Mouse (Mus musculus) gastrocnemius, postnatal 36 days (tissue): Measurements from ENCODE around the gene Abca3. TPM values are rescaled to one million over a fixed set of nuclear protein-coding genes. Genes with fewer than 3 reads are reported as not detected.

Experiments
- DNase-seq, 2 experiments: peaks; one replicate each; pipeline ENCODE4 v3.0.0; 2022
- intact Hi-C: fragments of 180-260 bp; cut with DNase I; formaldehyde crosslinking; loops from one replicate; pipeline ENCODE4 v1.15.1; 2025
- long read RNA-seq, 2 experiments: library from polyadenylated mRNA; stranded (forward); transcript quantifications; one replicate each; pipeline ENCODE4 v2.0.0; 2021
- total RNA-seq, 2 experiments: library from RNA; stranded (reverse); gene quantifications; 2 replicates each; pipeline ENCODE4 v1.2.3; 2021

Abca3 gene
- total RNA-seq = 1 to 10 TPM; 6.5 to 7.4 TPM
- long read RNA-seq, experiment 1, partial matches to known transcripts = 0 of 3 reads
- long read RNA-seq, experiment 1, other reads (novel, unspliced or antisense) = 3 of 3 reads
- long read RNA-seq, experiment 2, partial matches to known transcripts = 1 of 2 reads
- long read RNA-seq, experiment 2, other reads (novel, unspliced or antisense) = 1 of 2 reads

DNA sequence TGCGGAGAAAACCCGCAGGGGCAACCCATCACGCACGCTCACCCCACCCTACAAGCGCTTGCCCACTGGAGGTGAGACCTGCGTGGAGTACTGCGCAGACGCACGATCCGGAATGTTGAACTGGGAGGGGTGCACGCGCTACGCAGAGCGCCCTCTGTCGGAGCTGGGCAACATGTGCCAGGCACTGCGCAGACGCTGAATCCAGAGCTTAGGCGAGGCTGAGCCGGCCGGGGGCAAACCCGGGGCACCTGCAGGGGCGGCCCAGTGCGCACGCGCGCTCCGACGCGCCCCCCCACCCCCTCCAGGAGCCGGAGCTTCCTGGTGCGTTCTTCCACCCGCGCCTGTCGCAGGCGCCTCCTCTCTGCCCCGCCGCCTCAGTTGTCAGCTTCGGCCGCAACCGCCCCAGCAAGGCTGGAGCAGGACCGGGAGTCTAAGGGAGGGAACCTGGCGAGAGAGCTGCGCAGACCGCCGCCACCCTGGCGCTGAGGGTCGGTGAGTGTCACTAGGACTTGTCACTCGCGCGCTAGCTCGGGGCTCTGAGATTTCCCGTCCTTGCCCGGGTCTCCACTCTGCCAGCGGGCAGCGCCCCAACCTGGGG lies at the start of gene Abca3:
Gene Abca3 (plus strand): TSS at position 191 of the 598 bp plus-strand sequence.
- peak; percentile 90 to 91 for DNase-seq

DNA sequence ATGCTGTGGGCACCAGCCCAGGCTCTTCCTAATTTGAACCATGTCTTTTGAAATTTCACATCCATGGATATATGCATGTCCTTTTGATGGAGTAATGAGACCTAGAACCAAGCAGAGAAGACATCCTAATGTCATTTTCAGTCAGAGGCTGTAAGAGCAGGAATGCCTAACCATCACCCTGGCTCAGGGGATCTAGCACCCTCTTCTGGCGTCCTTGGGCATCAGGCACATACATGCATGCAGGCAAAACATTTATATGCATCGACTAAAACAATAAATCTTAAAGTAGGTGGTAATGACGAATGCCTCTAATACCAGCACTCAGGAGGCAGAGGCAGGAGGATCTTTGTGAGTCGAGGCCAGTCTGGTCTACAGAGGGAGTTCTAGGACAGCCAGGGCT lies 44.2 kb upstream of the Abca3 start:
- DNase-seq = no peak
- intact Hi-C loops = loop anchor here (5.0 kb wide), 2 partner anchors 135 to 155 kb away; partner anchors contain the start of gene Pdpk1

More for the DNA sequence above, at the start of gene Abca3:
- intact Hi-C loops = loop anchor here (5.0 kb wide), 1 partner anchor 180 kb away; no protein-coding TSS in a partner anchor

DNA sequence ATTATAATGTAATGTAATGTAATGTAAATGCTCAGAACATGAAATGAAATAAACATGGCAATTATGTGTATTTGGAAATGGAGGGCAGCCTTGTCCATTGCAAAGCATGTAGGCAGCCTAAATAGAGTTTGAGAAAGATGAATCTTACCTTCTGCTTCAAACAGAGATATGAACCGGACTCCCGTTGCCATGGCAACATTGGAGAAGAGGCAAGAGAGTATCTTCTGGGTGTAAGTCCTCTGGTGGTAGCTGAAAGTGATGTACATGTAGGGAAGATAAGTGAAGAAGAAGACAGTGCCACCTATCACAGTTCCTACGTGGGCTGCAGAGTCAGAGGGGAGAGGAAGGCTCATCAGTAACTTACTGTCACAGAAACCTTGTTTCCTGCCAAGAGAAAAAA lies 30.9 kb upstream of the Abca3 start:
- intact Hi-C loops = no loop called here
- DNase-seq = no peak

DNA sequence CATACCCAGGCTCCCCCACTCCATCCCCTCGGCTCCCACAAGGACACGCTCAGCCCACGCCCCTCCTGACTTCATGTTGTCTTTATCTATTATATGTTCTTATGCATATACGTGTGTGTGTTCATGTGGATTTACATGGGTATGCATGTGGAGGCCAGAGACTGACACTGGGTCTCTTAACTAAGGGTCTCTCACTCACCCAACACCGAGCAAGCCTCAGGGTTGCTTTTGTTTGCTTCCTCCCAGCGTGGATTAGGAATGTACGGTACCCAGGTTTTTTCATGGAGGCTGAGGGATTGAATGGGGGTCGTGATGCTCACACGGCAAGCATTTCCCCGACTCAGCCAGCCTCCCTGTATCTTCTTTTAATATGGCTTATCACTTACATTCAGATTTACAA lies 26.7 kb upstream of the Abca3 start:
- intact Hi-C loops = no loop called here
- DNase-seq = no peak

DNA sequence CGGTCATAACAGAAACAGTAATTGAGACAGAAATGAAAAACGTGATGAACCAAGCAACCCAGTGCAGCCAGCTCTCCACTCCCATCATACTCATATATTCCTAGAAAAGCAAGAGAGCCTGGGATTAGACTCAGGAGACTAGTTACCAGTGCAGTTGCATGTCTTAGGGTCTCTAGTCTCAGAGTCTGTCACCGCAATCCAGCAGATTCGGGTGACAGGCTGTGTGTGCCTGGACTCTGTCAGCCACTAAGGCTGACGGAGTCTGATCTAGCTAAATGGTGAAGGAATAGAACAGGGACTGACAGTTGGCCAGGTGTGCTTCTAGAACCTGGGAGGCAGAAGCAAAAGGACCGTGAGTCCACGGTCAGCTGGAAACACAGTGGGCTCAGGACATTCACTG lies 24.1 kb upstream of the Abca3 start:
- intact Hi-C loops = no loop called here

DNA sequence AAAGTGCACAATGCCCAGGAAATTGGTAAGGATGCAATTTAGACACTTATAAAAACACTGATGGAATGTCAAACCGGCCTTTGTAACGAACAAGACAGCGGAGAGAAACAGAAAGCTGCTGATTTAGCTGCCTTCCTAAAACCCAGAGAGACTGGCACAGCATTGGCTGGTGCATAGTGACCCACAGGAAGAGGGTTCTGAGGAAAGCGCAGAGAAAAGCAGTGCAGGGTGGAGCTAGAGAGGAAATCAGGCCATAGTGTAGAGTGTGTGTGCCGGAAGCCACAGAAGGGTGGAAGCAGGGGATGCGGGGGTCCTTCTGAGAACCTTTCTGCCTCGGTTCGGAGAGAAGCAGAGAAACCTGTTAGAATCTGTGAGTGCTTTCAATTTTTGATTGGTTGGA lies 7.1 kb upstream of the Abca3 start:
- intact Hi-C loops = no loop called here

More for the DNA sequence above, 24.1 kb upstream of the Abca3 start:
- no peak for DNase-seq

DNA sequence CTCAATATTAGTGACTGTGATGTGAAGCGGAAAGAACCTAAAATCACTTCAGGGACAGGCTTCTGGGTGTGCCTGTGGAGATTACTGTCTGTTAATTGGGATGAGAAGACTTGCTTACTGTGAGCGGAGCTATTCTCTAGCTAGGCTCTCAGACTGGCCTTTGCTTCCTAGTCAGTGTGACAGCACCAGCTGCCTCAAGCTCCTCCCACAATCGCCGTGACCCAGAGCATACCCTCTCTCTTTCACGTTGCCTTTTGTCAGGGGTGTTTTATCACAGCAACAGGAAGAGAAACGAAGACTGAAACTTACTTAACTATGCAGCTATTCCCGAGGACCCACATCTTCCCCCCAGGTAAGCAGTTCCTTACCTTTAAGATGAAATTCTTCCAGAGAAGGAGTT lies 4.9 kb upstream of the Abca3 start:
- no peak for DNase-seq
- intact Hi-C loops = no loop called here

More for the DNA sequence above, 7.1 kb upstream of the Abca3 start:
- DNase-seq = no peak

DNA sequence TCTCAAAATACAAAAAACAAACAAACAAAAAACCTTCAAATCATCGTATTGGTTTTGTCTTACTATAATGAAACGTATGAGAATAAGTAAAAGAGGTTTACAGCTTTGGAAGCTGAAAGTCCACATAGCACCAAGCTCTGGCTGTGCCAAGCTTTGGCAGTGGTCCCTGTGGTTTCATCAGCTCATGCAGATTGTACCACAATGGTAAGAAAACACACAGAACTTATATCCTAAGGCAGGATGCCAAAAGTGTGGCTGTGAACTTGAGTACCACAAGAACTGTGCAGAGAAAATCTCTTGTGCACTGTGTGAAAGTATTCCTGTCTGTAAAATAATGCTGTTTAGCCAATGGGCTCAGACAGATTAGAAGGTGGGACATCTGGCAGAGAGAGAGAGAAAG lies 2.6 kb upstream of the Abca3 start:
- no peak for DNase-seq
- intact Hi-C loops = no loop called here

DNA sequence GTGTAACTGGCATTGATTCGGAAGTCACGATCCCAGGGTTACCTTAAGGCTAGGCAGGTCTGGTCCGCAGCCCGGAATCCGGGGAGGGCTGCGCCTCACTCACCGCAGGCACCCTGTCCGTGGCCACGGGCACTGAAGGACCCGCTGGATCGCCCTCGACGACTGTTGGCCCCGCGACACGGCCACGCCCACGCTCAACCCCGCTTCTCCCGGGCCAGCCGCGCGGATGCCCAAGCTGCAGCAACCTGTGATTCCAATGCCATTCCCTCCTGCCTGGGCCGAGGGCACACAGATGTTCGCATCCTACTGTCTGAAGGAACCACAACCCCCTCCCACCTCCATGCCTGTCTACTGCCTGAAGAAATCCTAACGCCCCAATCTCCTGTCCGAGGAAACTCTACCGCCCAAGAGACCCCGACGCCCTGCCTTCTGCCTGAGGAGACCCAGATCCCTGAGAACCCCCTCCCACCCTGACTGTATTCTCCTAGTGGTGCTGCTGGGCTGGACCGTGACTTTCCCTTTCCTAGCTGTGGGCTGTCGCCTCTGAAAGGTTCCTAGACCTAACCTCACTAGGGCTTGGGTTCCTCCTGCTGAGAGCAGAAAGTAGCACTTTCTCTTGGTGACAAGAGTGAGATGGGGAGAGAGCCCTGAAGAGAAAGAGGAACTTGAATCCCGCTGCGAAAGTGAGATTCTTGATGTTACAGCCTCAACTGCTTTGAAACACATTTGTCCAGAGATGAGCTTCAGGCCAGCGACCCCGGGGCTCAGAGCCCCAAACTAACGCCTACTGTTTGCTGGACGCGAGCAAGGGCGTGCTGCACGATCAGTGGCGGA lies 607 bp upstream of the Abca3 start, which contains the start of gene Abca17:
Gene Abca17 (minus strand): TSS at position 143 of the 834 bp plus-strand sequence.
- intact Hi-C loops = loop anchor here (5.0 kb wide), 1 partner anchor 179 kb away; no protein-coding TSS in a partner anchor
- no peak for DNase-seq

DNA sequence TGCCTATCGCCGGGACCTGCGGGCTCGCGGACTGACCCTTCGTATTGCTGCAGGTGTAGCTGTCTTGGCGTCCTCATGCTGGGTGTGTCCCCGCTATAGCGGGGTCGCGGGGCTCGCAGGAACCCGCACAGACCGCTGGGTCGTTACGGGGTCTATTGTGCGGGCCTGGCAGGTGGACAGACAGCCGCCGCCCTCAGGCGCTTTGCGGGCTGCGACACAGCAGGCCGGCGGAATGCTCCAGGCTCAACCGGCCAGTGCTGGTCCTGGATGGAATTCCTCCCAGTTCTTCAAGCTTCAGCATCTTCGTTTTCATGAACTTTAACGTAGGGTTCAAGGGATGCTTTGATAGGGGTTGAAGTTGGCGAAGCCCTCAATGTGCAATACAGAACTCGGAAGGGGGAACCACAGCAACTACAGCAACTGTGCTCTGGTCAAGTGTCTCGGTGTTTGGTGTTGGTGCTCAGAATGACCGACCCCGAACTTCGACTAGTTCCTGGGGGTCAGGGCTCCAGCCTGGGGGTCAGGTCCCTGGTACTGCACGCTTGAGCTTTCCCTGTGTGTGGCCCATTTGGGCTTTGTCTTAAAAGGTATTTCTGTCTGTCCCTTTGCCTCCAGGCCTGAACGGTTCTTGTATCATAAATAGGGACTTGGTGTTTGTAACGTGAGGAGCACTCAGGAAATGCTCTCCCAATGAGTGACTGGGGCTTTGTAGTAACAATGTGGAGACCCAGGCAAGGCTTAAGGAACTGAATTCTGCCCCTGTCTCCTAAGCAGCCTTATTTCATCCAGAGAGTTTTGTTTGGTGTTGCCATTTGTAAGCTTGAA lies 832 bp downstream of the Abca3 start:
- intact Hi-C loops = loop anchor here (5.0 kb wide), 1 partner anchor 180 kb away; no protein-coding TSS in a partner anchor
- DNase-seq = no peak

DNA sequence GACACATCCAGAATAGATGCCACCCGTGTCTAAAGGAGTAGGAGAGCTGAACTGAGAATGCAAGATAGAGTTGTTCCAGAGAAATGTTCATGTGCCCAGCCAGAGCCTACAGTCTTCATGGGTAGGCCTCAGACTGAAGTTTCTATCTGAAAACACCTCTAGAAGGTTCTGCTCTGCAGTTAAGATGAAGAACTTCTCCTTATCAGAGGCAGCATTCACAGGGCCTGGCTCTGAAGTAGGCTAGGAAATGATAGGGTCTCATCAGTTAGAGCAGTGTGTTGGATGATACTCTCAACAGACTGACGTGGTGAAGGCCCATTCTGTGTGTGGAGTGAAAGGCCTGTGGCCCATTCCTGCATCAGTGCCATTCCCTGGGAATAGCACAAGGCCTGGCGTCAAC lies 2.2 kb downstream of the Abca3 start:
- intact Hi-C loops = loop anchor here (5.0 kb wide), 1 partner anchor 182 kb away; no protein-coding TSS in a partner anchor
- no peak for DNase-seq

DNA sequence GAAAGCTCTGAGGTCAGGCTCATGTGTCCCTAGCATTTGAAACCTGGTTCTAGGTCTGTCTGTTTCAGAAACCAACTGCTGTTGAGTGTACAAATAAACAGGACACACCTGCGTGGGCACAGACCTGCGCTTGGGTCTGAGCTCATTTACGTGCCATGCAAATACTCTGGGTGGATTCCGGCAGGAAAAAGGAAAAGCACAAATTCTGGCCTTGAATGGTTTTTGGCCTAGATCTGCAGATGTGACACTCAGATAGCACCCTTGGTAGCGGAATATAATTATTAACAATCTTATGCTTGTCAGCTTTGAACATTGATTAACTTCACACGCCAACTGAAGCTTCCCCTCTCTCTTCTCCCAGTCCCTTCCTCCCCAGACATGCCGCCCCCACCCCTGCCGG lies 3.5 kb downstream of the Abca3 start:
- intact Hi-C loops = no loop called here
- no peak for DNase-seq

DNA sequence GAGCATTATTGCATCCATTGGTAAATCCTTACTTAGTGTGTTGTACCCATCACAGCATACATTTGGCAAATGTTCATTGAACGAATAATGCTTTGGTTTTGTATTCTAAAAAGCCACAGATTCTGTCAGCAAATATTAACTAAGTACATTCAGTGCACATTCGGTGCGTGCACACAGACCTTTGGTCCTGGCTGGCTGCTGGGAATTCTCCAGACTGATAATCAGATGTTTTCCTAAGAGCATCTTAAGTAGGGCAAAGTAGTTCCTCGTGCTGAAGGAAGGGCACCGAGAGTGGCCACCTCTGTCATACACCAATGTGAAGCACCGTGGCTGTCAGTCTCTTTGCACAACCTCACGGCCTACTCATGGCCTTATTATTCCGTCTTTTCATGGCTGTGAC lies 7.3 kb downstream of the Abca3 start:
- intact Hi-C loops = no loop called here
- DNase-seq = no peak

DNA sequence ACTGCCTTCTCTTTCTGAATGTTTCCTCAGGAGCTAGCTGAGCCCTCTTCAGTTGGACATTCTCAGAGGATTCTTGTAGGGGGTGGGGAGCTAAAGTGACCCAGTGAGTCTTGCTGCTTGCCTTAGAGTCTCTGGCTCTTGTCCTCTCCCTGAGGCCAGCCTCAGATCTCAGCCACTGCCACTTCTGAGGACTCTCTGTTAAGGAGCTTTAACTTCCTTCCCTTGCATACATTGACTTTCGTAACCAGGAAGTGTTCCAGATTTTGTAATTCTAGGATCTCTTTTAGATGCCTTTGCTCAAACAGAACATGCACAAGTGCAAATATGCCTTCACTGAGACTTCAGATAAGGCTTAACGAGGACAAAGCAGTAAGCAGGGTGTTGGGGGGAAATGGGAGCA lies 8.2 kb downstream of the Abca3 start:
- intact Hi-C loops = no loop called here
- DNase-seq = no peak

DNA sequence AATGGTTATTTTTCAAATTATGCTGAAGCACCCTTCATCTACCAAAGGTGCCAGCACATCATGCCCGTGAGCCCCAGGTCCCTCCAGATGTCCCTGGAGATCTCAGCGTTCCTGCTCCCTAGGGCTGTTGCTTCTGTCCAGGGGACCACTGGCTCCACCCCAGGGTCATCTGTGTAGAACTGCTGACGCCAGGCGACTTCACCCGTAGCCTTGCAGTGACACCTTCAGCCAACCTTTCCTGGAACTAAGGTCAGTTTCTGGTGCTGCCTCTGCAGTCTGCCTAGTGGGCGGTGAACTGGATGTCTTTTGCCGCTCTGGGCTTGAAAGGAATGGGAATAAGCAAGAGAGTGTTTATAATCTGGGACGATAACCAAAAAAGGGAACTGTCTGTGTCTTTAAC lies 9.1 kb downstream of the Abca3 start:
- intact Hi-C loops = no loop called here
- DNase-seq = no peak

DNA sequence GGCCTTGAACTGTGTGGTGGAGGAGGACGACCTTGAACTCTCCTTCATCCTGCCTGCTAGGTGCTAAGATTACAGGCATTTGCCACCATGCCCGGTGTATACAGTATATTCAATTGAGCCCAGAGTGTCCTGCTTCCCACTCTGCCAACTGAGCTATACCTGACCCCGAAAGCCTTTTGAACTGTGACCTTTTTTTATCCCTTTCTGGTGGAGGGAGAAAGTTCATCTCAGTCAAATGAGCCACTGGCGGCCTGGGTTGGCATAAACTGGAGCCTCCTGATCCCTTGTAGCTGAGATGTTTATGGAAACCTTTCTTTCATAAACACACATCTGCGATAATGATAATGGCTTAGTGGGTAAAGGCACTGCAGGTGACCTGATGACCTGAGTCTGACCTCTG lies 9.5 kb downstream of the Abca3 start:
- no peak for DNase-seq
- intact Hi-C loops = no loop called here

DNA sequence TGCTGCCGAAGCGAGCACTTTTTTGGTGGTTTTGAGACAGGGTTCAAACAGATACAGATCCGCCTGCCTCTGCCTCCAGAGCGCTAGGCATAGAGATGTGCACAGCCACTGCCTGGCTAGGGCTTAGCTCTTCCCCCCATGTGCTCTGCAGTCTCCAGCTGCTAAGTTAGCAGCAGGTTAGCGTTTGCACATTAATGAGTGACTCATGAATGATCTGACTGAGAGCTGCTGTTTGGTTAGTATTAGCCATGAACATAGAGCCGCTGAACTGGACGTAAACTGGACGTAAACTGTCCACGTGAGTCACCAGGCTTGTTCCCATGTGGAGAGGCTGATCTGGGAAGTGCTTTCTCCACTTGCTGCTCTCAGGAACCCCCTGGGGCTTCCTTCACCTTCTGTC lies 10.8 kb downstream of the Abca3 start:
- intact Hi-C loops = no loop called here
- DNase-seq = no peak

DNA sequence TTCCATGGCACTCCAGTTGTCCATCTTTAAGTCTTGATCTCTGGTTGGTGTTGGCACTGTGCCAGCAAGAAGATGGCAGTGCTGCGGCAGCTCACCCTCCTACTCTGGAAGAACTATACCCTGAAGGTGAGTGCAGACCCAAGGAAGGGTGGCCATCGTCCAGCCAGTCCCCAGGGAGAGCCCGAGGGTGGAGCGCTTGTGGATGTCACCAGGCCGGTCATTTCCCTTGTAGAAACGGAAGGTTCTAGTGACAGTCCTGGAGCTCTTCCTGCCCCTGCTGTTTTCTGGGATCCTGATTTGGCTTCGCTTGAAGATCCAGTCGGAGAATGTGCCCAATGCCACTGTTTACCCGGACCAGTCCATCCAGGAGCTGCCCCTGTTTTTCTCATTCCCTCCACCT lies 12.7 kb downstream of the Abca3 start:
- no peak for DNase-seq
- intact Hi-C loops = no loop called here

DNA sequence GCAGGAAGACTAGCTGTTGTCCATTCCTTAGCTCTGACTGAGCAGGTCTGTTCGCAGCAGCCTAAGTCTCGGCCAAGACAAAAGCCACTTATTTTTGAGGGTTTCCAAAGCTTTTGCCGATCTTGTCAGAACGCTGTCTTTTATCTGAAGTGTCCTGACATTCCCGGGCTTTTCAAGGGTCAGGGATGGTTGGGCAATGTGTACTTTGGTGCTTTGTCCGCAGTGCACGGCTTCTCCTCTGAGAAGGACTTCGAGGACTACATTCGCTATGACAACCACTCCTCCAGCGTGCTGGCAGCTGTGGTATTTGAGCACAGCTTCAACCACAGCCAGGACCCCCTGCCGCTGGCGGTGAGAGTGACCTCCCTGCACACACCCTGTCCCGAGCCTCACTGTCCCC lies 14.1 kb downstream of the Abca3 start:
- DNase-seq = no peak
- intact Hi-C loops = no loop called here

DNA sequence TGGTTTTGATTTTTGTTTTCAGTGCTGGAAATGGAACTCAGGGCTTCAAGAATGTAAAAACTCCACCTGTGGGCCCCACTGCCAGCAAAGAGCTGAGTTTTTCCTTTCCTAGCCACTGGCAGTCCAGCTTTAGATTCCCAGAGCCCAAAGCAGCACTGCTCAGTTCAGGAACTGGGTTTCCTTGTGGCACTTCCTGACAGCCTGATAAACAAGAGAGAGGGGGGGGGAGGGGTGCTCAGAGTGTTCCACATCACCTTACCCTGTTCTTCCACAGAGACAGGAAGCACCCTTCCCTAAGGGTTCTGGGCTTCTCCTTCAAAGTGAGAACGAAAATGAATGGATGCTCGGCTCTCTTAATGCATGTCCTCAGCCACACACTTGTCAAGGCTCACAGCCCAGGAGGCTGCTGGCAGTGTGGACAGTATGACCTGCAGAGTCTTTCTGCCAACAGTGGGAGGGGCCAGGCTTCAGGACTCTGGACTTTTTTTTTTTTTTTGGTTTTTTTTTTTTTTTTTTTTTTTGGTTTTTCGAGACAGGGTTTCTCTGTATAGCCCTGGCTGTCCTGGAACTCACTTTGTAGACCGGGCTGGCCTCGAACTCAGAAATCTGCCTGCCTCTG lies 23.5 kb downstream of the Abca3 start:
- intact Hi-C loops = no loop called here
- no peak for DNase-seq
